Mouse (Mus musculus): ENCODE measurements at regions not wholly inside any gene's neighbourhood (a gene's known extent, or its start where the extent isn't known, plus 50 kb on each side); places are given as distances from the start of the nearest gene placed in this dataset.

- no peaks in the 10 kb centered on the region for H3K36me3 ChIP-seq (ENCODE audit: insufficient read depth, low read length)
- no peak overlapping the region for H3K4me3 ChIP-seq (replicated peaks; ENCODE audit: low read depth, low read length)
- no peak overlapping the region for H3K9ac ChIP-seq (ENCODE audit: low read depth, low read length)
- no peak overlapping the region for H3K4me2 ChIP-seq (ENCODE audit: low read length)
- H3K4me1 ChIP-seq (replicated peaks; ENCODE audit: insufficient read depth, low read length) = 0 out of 2 replicates have a peak, but pooled peaks cover 3% of the 10 kb centered on the region
- no peaks in the 10 kb centered on the region for H3K27me3 ChIP-seq (ENCODE audit: insufficient read depth, low read length)
- no peak overlapping the region for H3K27ac ChIP-seq
- DNase-seq (ENCODE audit: low spot score) = peak; percentile 88
- 22% methylated on average over 6 of the region's 6 CpGs for WGBS
- ATAC-seq (replicated peaks; ENCODE audit: low FRiP score, low read depth) = peak; percentile 57; the same call in 1 of the 2 replicates
- TF ChIP-seq CTCF (IDR thresholded peaks at IDR 0.05; ENCODE audit: low read depth) = no peak
- no peaks in the 10 kb centered on the region for H3K9me3 ChIP-seq (replicated peaks; ENCODE audit: low read length)
Measured at GRCm38 (mm10) chr5:133173155-133173723, 630.1 kb upstream of the Auts2 start.

- Histone ChIP-seq H3K9me3 (replicated peaks; ENCODE audit: low read length) (no peaks in the 10 kb centered on the region), H3K4me1 (replicated peaks; ENCODE audit: insufficient read depth, low read length) (0 out of 2 replicates have a peak, but pooled peaks cover 3% of the 10 kb centered on the region), H3K36me3 (ENCODE audit: insufficient read depth, low read length) (no peaks in the 10 kb centered on the region), H3K27me3 (ENCODE audit: insufficient read depth, low read length) (no peaks in the 10 kb centered on the region), H3K9ac (ENCODE audit: low read depth, low read length) (no peak overlapping the region), H3K4me3 (replicated peaks; ENCODE audit: low read depth, low read length) (no peak overlapping the region), H3K4me2 (ENCODE audit: low read length) (no peak overlapping the region), H3K27ac (no peak overlapping the region)
- WGBS = 75% methylated on average over 4 of the region's 4 CpGs
- no peak for TF ChIP-seq CTCF (IDR thresholded peaks at IDR 0.05; ENCODE audit: low read depth)
- ATAC-seq (replicated peaks; ENCODE audit: low FRiP score, low read depth) = no peak
- DNase-seq (ENCODE audit: low spot score) = no peak
Measured at GRCm38 (mm10) chr5:133172686-133173085, 629.5 kb upstream of the Auts2 start.

- no peak for TF ChIP-seq CTCF (IDR thresholded peaks at IDR 0.05; ENCODE audit: low read depth)
- Histone ChIP-seq H3K36me3 (ENCODE audit: insufficient read depth, low read length) (no peaks in the 10 kb centered on the region), H3K4me3 (replicated peaks; ENCODE audit: low read depth, low read length) (no peak overlapping the region), H3K27ac (no peak overlapping the region), H3K9ac (ENCODE audit: low read depth, low read length) (no peak overlapping the region), H3K4me1 (replicated peaks; ENCODE audit: insufficient read depth, low read length) (0 out of 2 replicates have a peak, but pooled peaks cover 3% of the 10 kb centered on the region), H3K27me3 (ENCODE audit: insufficient read depth, low read length) (no peaks in the 10 kb centered on the region), H3K9me3 (replicated peaks; ENCODE audit: low read length) (no peaks in the 10 kb centered on the region), H3K4me2 (ENCODE audit: low read length) (no peak overlapping the region)
- DNase-seq (ENCODE audit: low spot score) (no peak), ATAC-seq (replicated peaks; ENCODE audit: low FRiP score, low read depth) (no peak)
- 75% methylated on average over 1 of the region's 1 CpGs for WGBS
Measured at GRCm38 (mm10) chr5:133171266-133171665, 628.1 kb upstream of the Auts2 start.

- no peak overlapping the region for H3K4me2 ChIP-seq (ENCODE audit: low read length)
- no peak overlapping the region for H3K27ac ChIP-seq
- H3K4me1 ChIP-seq (replicated peaks; ENCODE audit: insufficient read depth, low read length) = no peaks in the 10 kb centered on the region
- no peak overlapping the region for H3K4me3 ChIP-seq (replicated peaks; ENCODE audit: low read depth, low read length)
- no peak overlapping the region for H3K9ac ChIP-seq (ENCODE audit: low read depth, low read length)
- ATAC-seq (replicated peaks; ENCODE audit: low FRiP score, low read depth) (no peak), DNase-seq (ENCODE audit: low spot score) (no peak)
- WGBS = 60% methylated on average over 2 of the region's 2 CpGs
- no peaks in the 10 kb centered on the region for H3K36me3 ChIP-seq (ENCODE audit: insufficient read depth, low read length)
- no peaks in the 10 kb centered on the region for H3K9me3 ChIP-seq (replicated peaks; ENCODE audit: low read length)
- no peaks in the 10 kb centered on the region for H3K27me3 ChIP-seq (ENCODE audit: insufficient read depth, low read length)
- TF ChIP-seq CTCF (IDR thresholded peaks at IDR 0.05; ENCODE audit: low read depth) = no peak
Measured at GRCm38 (mm10) chr5:133167576-133167975, 624.4 kb upstream of the Auts2 start.

GRCm38 (mm10) chr5:133167001-133167461 lies 623.9 kb upstream of the Auts2 start:
- DNase-seq (ENCODE audit: low spot score) = peak; percentile 22
- Histone ChIP-seq H3K9ac (ENCODE audit: low read depth, low read length) (no peak overlapping the region), H3K4me3 (replicated peaks; ENCODE audit: low read depth, low read length) (no peak overlapping the region), H3K9me3 (replicated peaks; ENCODE audit: low read length) (no peaks in the 10 kb centered on the region), H3K27me3 (ENCODE audit: insufficient read depth, low read length) (no peaks in the 10 kb centered on the region), H3K4me2 (ENCODE audit: low read length) (no peak overlapping the region), H3K36me3 (ENCODE audit: insufficient read depth, low read length) (no peaks in the 10 kb centered on the region), H3K27ac (no peak overlapping the region), H3K4me1 (replicated peaks; ENCODE audit: insufficient read depth, low read length) (no peaks in the 10 kb centered on the region)
- TF ChIP-seq CTCF (IDR thresholded peaks at IDR 0.05; ENCODE audit: low read depth) = no peak
- ATAC-seq (replicated peaks; ENCODE audit: low FRiP score, low read depth) = no peak
- 29% methylated on average over 5 of the region's 5 CpGs for WGBS

GRCm38 (mm10) chr5:133156115-133156857 lies 613.1 kb upstream of the Auts2 start:
- no peak for ATAC-seq (replicated peaks; ENCODE audit: low FRiP score, low read depth)

More at GRCm38 (mm10) chr5:133156115-133156857, 613.1 kb upstream of the Auts2 start:
- no peak for DNase-seq (ENCODE audit: low spot score)
- WGBS = 45% methylated on average over 5 of the region's 5 CpGs
- H3K4me2 ChIP-seq (ENCODE audit: low read length) = no peak overlapping the region
- no peaks in the 10 kb centered on the region for H3K4me1 ChIP-seq (replicated peaks; ENCODE audit: insufficient read depth, low read length)
- no peak overlapping the region for H3K9ac ChIP-seq (ENCODE audit: low read depth, low read length)
- H3K27me3 ChIP-seq (ENCODE audit: insufficient read depth, low read length) = no peaks in the 10 kb centered on the region
- H3K9me3 ChIP-seq (replicated peaks; ENCODE audit: low read length) = no peaks in the 10 kb centered on the region
- no peaks in the 10 kb centered on the region for H3K36me3 ChIP-seq (ENCODE audit: insufficient read depth, low read length)
- TF ChIP-seq CTCF (IDR thresholded peaks at IDR 0.05; ENCODE audit: low read depth) = no peak
- H3K27ac ChIP-seq = no peak overlapping the region
- H3K4me3 ChIP-seq (replicated peaks; ENCODE audit: low read depth, low read length) = no peak overlapping the region

Measured in kidney, postnatal 0 days (tissue).